Mouse (Mus musculus): Measurements from ENCODE around the gene Usb1. TPM values are rescaled to one million over a fixed set of nuclear protein-coding genes. Genes with fewer than 3 reads are reported as not detected.

Gene Usb1
- polyA plus RNA-seq, 1 experiment = 21.2 TPM

DNA sequence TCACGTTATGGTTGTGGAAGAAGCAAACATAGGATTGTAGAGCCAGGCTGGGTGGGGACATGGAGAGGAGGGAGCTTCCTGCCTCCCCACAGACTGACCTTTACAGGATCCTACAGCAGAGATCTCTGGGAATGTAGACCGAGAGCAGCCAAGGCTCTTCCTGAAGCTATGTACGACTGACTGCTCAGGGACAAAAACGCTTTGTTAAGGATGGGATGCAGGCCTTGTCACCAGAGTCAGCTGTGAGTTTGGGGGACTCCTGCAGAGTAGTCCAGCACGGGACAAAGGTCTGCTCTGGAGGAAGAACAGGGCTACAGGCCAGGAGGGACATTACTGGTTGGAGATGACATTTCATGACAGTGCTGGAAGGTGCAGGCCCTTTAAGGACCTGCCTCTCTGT lies 7.4 kb upstream of the Usb1 start:
- H3K36me3 ChIP-seq (ENCODE audit: control insufficient read depth, insufficient read depth, low read length) = peaks cover 31% of the 10 kb centered on the region
- H3K4me1 ChIP-seq (ENCODE audit: control insufficient read depth, insufficient read depth, insufficient read length, low read length) = peaks cover 3% of the 10 kb centered on the region
- WGBS = 68% methylated on average over 5 of the region's 5 CpGs
- H3K27ac ChIP-seq (ENCODE audit: insufficient read depth, low read depth, low read length) = no peak overlapping the region
- H3K27me3 ChIP-seq (ENCODE audit: control insufficient read depth, insufficient read depth, low read length) = no peaks in the 10 kb centered on the region
- no peak overlapping the region for H3K4me3 ChIP-seq (ENCODE audit: low read depth, low read length)
- no peak for TF ChIP-seq CTCF (IDR thresholded peaks at IDR 0.05; ENCODE audit: extremely low read depth, insufficient read length, insufficient replicate concordance, low read depth, low read length)
- TF ChIP-seq POLR2A (IDR thresholded peaks at IDR 0.05; ENCODE audit: low read depth, low read length) = no peak

- Histone ChIP-seq H3K27ac (ENCODE audit: insufficient read depth, low read depth, low read length) (no peak overlapping the region), H3K4me1 (ENCODE audit: control insufficient read depth, insufficient read depth, insufficient read length, low read length) (peaks cover 2% of the 10 kb centered on the region; the same call in 1 of the 2 replicates), H3K4me3 (ENCODE audit: low read depth, low read length) (no peak overlapping the region), H3K27me3 (ENCODE audit: control insufficient read depth, insufficient read depth, low read length) (no peaks in the 10 kb centered on the region), H3K36me3 (ENCODE audit: control insufficient read depth, insufficient read depth, low read length) (peaks cover 31% of the 10 kb centered on the region)
- WGBS = 83% methylated on average over 5 of the region's 5 CpGs
- TF ChIP-seq POLR2A (IDR thresholded peaks at IDR 0.05; ENCODE audit: low read depth, low read length) (no peak), CTCF (IDR thresholded peaks at IDR 0.05; ENCODE audit: extremely low read depth, insufficient read length, insufficient replicate concordance, low read depth, low read length) (no peak)
These were observed 5.3 kb upstream of the Usb1 start for GRCm38 (mm10) chr8:95326822-95327221.

DNA sequence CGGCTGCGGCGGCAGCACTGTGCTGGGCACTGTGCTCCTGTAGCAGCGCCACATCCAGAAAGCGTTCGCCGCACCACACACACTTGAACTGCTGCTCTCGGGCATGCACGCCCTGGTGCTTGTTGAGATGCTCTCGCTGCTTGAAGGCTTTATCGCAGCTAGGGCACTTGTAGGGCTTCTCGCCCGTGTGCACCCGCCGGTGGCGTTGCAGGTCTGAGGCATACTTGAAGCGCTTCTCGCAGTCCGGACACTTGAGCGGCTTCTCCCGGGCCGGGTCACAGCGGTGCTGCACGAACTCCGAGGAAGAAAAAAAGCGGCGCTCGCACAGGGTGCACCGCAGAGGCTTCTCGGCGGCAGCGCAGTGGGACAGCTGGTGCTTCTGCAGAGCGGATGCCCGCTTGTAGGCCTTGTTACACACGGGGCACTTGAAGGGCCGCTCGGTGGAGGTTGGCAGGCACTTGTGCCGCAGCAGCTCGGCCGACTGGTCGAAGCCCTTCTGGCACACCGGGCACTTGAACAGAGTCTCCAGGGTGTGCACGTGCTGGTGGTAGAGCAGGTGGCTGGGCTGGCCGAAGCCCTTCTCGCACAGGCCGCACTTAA lies 4.1 kb upstream of the Usb1 start:
- H3K27ac ChIP-seq (ENCODE audit: insufficient read depth, low read depth, low read length) = no peak overlapping the region
- no peak overlapping the region for H3K4me3 ChIP-seq (ENCODE audit: low read depth, low read length)
- 95% methylated on average over 46 of the region's 46 CpGs for WGBS
- H3K36me3 ChIP-seq (ENCODE audit: control insufficient read depth, insufficient read depth, low read length) = peaks cover 31% of the 10 kb centered on the region
- H3K27me3 ChIP-seq (ENCODE audit: control insufficient read depth, insufficient read depth, low read length) = no peaks in the 10 kb centered on the region
- peaks cover 2% of the 10 kb centered on the region; the same call in 1 of the 2 replicates for H3K4me1 ChIP-seq (ENCODE audit: control insufficient read depth, insufficient read depth, insufficient read length, low read length)
- no peak for TF ChIP-seq POLR2A (IDR thresholded peaks at IDR 0.05; ENCODE audit: low read depth, low read length)
- TF ChIP-seq CTCF (IDR thresholded peaks at IDR 0.05; ENCODE audit: extremely low read depth, insufficient read length, insufficient replicate concordance, low read depth, low read length) = no peak

- H3K36me3 ChIP-seq (ENCODE audit: control insufficient read depth, insufficient read depth, low read length) = peaks cover 41% of the 10 kb centered on the region
- H3K4me1 ChIP-seq (ENCODE audit: control insufficient read depth, insufficient read depth, insufficient read length, low read length) = peaks cover 2% of the 10 kb centered on the region; the same call in 1 of the 2 replicates
- 41% methylated on average over 1 of the region's 1 CpGs for WGBS
- H3K4me3 ChIP-seq (ENCODE audit: low read depth, low read length) = no peak overlapping the region
- no peak overlapping the region for H3K27ac ChIP-seq (ENCODE audit: insufficient read depth, low read depth, low read length)
- no peak for TF ChIP-seq CTCF (IDR thresholded peaks at IDR 0.05; ENCODE audit: extremely low read depth, insufficient read length, insufficient replicate concordance, low read depth, low read length)
- no peak for TF ChIP-seq POLR2A (IDR thresholded peaks at IDR 0.05; ENCODE audit: low read depth, low read length)
- no peaks in the 10 kb centered on the region for H3K27me3 ChIP-seq (ENCODE audit: control insufficient read depth, insufficient read depth, low read length)
These were observed 1.7 kb upstream of the Usb1 start for GRCm38 (mm10) chr8:95330367-95330766.

GRCm38 (mm10) chr8:95331156-95331719 lies 846 bp upstream of the Usb1 start:
- WGBS = 1% methylated on average over 38 of the region's 38 CpGs
- Histone ChIP-seq H3K27me3 (ENCODE audit: control insufficient read depth, insufficient read depth, low read length) (no peaks in the 10 kb centered on the region), H3K36me3 (ENCODE audit: control insufficient read depth, insufficient read depth, low read length) (peaks cover 37% of the 10 kb centered on the region)

DNA sequence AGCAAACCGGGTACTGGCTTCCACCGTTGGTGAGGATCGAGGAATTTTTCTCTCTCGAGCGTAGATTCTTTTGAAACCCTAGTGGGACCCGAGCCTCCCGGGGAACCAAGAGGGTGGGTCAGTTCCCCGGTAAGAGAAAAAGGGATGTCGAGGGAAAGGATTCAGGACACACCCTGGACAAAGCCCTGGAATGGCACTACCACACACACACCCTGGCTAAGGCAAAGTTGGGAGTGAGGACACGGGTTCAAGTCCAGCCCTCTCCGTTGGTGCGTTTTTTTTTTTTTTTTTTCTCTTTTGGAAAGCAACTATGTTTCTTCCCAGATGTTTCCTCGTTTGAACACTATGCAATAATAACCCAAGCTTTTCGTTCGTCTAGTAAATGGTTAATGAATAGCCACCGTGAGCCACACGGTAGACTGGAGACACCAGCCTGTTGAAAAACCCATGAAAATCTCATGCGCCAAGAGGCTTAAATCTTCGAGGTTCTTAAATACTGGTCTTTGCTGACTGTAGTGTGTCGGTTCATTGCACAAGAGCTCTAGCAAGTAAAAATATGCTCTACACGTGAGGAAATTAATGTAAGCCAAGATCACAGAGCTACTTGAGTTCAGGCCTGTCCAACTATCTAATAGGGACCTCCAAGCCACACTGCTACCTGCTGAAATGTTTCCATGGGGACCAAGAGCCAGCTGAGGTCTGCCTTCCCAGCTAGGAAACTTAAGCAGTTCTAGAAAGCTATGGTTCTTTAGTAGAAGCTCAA lies 534 bp downstream of the Usb1 start:
- peaks cover 2% of the 10 kb centered on the region; the same call in 1 of the 2 replicates for H3K4me1 ChIP-seq (ENCODE audit: control insufficient read depth, insufficient read depth, insufficient read length, low read length)
- WGBS = 12% methylated on average over 21 of the region's 21 CpGs
- H3K4me3 ChIP-seq (ENCODE audit: low read depth, low read length) = peak overlapping the region; percentile 94

More at GRCm38 (mm10) chr8:95331156-95331719, 846 bp upstream of the Usb1 start:
- H3K4me1 ChIP-seq (ENCODE audit: control insufficient read depth, insufficient read depth, insufficient read length, low read length) = peaks cover 2% of the 10 kb centered on the region; the same call in 1 of the 2 replicates
- peak overlapping the region; percentile 94 for H3K4me3 ChIP-seq (ENCODE audit: low read depth, low read length)
- H3K27ac ChIP-seq (ENCODE audit: insufficient read depth, low read depth, low read length) = peak overlapping the region; percentile 82
- TF ChIP-seq CTCF (IDR thresholded peaks at IDR 0.05; ENCODE audit: extremely low read depth, insufficient read length, insufficient replicate concordance, low read depth, low read length) = no peak
- TF ChIP-seq POLR2A (IDR thresholded peaks at IDR 0.05; ENCODE audit: low read depth, low read length) = no peak; the same call in 1 of the 2 replicates

GRCm38 (mm10) chr8:95335706-95336105 lies 3.6 kb downstream of the Usb1 start:
- 39% methylated on average over 1 of the region's 1 CpGs for WGBS
- TF ChIP-seq CTCF (IDR thresholded peaks at IDR 0.05; ENCODE audit: extremely low read depth, insufficient read length, insufficient replicate concordance, low read depth, low read length) = no peak
- no peak for TF ChIP-seq POLR2A (IDR thresholded peaks at IDR 0.05; ENCODE audit: low read depth, low read length)
- Histone ChIP-seq H3K36me3 (ENCODE audit: control insufficient read depth, insufficient read depth, low read length) (peaks cover 28% of the 10 kb centered on the region), H3K4me1 (ENCODE audit: control insufficient read depth, insufficient read depth, insufficient read length, low read length) (no peaks in the 10 kb centered on the region), H3K4me3 (ENCODE audit: low read depth, low read length) (no peak overlapping the region), H3K27me3 (ENCODE audit: control insufficient read depth, insufficient read depth, low read length) (no peaks in the 10 kb centered on the region), H3K27ac (ENCODE audit: insufficient read depth, low read depth, low read length) (no peak overlapping the region)

More for the DNA sequence above, 534 bp downstream of the Usb1 start:
- Histone ChIP-seq H3K36me3 (ENCODE audit: control insufficient read depth, insufficient read depth, low read length) (peaks cover 31% of the 10 kb centered on the region), H3K27me3 (ENCODE audit: control insufficient read depth, insufficient read depth, low read length) (no peaks in the 10 kb centered on the region), H3K27ac (ENCODE audit: insufficient read depth, low read depth, low read length) (peak overlapping the region; percentile 96)
- TF ChIP-seq CTCF (IDR thresholded peaks at IDR 0.05; ENCODE audit: extremely low read depth, insufficient read length, insufficient replicate concordance, low read depth, low read length) (peak; percentile 39; the same call in 1 of the 2 replicates), POLR2A (IDR thresholded peaks at IDR 0.05; ENCODE audit: low read depth, low read length) (no peak)

All from small intestine, adult 2 months (tissue).